Mouse (Mus musculus): ENCODE measurements around the gene Il4i1.

The Il4i1 gene

DNA sequence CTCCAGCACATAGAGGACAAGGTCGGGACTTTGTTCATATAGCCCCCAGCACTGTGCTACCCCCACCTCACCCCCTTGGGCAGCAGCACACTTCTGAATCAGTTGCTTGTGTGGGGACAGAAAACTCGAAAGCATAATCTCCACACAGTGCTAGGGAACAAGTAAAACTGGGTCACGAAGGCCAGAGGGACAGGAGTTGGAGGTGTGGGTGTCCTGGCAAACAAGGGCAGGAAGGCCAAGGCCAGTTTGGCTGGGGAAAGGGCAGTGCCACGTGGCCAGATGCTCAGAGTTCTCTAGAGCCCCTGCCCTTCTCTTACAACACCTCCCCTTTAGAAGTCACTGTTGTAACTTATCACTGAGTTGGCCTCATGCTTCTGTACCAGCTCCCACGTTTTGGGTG, 3.7 kb downstream of the Il4i1 start:
- peak; percentile 10 for DNase-seq

DNA sequence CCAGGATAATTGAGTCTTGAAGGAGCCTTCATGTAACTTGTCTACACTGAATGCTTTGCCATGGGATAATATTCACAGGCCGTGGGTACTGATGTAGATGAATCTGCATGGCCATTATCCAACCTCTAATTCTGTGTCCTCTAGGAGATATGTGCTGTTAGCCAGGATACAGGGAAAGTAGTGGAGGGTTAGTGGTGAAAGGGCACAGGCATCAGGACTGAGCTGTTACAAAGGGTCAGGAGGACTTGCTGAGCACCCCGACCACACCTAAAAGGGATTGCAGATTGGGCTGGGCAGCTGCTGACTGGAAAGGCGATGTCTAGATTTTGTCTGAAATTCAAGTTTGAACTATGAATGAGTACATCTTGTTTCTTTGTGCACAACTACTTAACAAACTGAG, 4.3 kb downstream of the Il4i1 start:
- DNase-seq = peak; percentile 1

DNA sequence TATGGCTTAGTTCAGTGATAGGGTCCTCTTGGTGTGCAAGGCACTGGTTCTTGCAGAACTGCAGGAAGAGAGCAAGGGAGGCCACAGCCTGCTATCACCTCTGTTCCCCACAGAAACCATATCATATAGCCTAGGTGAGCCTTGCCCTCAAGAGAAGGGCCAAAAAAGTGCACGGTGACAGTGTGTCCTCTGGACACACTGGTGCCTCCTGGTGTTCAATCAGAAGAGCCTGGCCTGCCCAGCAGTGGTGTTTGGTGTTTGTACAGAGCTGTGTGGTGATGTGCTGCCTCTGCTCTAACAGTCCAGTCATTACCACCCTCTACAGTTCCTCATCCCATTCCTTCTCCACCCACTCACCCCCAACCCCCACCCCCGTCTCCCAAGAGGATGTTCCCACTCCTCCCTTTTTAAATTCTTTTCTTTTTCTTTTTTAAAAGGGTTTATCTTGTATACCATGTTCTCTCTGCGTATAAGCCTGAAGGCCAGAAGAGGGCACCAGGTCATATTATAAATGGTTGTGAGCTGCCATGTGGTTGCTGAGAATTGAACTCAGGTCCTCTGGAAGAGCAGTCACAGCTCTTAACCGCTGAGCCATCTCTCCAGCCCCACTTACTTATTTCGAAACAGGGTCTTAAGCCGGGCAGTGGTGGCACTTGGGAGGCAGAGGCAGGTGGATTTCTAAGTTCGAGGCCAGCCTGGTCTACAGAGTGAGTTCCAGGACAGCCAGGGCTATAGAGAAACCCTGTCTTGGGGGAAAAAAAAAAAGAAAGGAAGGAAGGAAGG, 5.7 kb downstream of the Il4i1 start:
- DNase-seq = peak; percentile 4

DNA sequence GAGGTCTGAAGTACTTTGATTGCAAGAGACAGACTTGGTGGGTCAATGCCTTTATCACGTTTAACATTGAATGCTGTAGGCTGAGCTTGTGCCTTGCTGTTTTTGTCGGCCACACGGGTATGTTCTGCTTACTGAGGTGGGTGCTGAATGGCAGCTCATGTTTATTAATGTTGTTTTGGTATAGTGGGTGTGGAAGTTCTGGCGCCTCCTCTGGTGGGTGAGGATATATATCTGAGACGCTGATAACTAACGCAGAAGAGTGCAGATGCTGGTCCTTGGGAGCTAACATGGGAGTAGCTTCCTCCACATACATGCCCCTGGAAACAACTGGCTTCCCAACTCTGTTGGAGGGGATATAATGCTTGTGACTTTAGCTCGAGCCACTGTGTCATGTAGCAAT, 7.2 kb downstream of the Il4i1 start:
- DNase-seq = peak; percentile 9

DNA sequence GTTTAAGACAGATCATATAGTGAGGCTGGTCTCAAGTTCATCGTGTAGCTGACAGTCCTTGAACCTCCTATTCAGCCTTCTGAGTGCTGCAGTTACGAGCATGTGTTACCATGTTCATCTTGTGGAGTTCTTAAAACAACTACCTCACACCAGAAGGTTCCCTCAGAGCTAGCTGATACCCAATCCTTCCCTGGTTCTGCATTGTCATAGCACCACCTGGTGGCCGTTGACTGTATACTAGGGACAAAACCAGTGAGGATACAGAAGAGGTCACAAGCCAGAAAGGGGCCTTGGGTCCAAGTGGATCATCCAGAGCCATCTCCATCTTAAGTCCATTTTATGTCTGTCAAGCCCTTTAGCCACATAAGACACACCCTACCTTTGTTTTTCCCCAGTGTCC, 8.7 kb downstream of the Il4i1 start:
- peak; percentile 88 for DNase-seq

DNA sequence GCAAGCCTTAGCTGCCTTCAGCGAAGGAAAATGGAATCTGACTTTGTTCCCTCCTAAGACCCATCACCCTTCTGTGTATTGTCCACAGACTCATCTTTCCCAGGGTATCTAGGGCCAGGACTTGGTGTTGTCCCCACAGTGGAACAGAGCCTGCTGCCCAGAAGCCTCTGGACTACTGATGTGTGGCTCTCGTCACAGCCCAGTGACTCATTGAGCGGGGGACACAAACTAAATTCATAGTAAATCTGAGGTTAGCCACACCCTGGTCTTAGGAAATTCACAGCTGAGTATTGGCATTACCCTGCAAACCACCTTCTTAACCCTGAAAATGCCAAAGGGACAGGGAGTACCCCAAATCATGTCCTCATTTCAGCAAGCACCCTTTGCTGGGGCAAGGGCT, 10.6 kb downstream of the Il4i1 start:
- DNase-seq = no peak

DNA sequence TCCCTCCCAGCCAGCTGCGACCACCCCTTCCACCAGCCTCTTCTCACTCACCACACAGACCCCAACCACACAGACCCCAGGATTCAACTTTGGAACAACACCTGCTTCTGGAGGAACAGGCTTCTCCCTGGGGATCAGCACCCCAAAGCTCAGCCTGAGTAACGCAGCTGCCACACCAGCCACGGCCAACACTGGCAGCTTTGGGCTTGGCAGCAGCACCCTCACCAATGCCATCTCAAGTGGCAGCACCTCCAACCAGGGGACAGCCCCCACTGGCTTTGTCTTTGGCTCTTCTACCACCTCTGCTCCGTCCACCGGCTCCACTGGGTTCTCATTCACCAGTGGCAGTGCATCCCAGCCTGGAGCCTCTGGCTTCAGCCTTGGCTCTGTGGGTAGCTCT, 12.5 kb downstream of the Il4i1 start:
- no peak for DNase-seq

DNA sequence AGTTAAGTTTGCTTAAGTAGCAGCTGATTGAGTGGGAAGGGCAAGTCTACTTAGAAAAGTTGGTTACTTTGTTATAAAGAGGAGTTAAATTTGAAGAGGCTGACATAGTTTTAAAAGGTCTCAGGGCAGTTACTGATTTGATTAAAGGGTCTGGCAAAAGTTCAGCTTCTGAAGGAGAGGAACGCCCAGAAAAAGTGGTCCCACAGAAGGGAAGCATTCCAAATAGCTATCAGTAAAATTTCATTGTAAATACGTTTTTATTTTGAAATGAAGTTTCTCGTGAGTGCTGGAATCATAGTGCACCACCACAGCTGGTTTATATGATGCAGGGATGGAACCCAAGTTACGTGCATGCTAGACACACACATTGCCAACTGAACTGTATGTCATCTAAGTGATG, 16.6 kb downstream of the Il4i1 start:
- no peak for DNase-seq

DNA sequence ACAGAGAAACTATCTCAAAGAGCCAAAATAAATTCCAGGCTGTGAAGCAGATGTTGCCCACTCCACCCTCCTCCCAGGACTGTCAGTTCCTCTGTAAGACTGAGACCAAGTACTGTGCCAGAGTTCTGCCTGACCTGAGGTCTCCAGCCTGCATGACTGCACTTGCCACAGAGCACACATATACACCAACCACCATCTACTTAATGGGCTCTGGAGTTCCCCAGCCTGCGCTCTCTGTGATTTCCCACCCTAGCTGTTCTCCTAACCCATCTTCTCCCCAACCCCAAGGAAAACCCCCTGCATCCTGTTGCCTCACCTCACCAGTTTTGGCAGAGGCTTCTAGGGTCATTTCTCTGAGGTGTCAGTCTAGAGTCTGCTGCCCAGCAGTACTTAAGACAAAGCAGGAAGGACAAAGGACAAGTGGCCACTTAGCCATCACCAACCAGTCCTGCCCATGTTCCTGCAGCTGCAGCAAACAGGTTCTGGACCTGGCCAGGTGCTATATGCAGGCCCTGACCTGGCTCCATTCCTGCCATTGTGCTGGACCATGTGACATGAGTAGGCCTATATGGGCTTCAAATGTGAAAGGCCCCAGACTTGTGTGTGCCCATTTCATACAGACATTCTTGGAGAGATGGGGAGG, 19.3 kb downstream of the Il4i1 start:
- DNase-seq = no peak

DNA sequence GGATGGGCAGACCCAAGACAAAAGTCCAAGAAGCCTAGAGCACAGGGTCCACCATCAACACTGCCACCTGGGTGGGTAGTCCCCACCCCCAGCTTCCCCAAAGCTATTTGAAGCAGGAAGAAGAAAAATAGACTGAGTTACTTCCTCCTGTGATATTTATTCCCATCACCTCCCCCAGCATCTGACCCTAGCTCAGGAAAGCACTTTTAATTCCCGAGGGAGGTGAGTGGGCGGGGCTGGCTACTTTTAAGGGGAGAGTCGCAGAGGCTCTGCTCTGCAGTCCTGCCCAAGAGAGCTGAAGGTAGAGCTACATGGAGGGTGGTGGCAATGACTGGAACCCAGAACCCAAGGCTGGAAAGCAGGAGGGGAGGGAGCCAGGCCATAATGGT, 19.8 kb downstream of the Il4i1 start:
- DNase-seq = peak; percentile 65

DNA sequence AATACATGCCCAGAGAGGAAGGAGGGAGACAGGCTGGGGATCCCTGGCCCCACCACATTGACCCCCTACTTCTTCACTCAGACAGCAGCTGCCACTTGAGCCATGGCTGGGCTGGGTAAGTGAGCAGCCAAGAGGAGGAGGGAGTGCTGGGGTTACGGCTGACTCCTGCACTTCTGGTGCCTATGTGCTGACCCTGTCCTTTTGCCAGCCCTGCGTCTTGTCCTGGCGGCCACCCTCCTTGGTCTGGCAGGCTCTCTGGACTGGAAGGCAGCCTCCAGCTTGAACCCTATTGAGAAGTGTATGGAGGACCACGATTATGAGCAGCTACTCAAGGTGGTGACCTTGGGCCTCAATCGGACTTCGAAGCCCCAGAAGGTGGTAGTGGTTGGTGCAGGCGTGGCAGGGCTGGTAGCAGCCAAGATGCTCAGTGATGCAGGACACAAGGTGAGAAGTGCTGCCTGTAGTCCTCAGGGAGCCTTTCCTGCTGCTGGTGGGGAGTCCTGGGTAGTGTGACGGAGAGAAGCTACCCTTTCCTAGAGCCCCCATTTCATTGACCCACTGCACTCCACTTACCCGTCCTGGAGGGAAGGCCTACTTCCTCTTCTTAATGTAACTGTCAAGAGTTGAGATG, 20.4 kb downstream of the Il4i1 start:
- no peak for DNase-seq

DNA sequence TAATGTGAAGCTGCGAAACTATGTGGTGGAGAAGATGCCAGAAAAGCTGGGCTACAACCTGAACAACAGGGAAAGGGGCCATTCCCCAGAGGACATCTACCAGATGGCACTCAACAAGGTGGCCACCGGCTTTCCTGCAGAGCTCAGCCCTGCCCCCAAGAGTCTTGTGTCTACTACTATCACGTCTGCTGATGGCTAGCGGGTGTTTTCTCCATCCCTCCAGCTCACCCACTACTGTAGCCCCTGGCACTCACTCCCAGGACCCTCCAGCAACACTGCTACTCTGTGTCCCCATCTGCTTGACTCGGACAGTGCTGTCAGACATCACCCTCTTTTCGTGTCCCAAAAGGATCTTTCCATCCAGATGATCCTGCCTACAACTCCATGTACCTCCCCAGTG, 21.9 kb downstream of the Il4i1 start:
- no peak for DNase-seq

DNA sequence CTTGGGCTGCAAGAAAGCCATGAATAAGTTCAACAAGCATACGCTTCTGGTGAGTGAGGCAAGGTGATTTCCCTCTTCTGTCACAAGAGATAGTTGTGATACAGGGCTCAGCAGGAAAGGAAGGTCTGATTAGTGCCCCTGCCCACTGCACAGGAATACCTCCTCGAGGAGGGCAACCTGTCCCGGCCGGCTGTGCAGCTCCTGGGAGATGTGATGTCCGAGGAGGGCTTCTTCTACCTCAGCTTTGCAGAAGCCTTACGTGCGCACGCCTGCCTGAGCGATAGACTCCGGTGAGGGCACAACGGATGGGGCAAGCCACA, 22.9 kb downstream of the Il4i1 start:
- no peak for DNase-seq

DNA sequence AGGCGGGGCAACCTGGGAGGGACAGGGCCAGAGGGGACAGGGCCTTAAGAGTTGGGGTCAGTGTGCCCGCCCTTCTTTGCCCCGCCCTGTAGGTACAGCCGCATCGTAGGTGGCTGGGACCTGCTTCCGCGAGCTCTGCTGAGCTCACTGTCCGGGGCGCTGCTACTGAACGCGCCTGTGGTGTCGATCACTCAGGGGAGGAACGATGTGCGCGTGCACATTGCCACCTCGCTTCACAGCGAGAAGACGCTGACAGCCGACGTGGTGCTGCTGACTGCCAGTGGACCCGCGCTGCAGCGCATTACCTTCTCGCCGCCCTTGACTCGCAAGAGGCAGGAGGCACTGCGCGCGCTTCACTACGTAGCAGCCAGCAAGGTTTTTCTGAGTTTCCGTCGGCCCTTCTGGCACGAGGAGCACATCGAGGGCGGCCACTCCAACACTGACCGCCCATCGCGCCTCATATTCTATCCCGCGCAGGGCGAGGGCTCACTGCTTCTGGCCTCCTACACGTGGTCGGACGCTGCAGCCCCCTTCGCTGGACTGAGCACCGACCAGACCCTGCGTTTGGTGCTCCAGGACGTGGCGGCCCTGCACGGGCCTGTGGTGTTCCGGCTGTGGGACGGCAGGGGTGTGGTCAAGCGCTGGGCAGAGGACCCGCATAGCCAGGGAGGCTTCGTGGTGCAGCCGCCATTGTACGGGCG, 23.5 kb downstream of the Il4i1 start:
- DNase-seq = peak; percentile 61

DNA sequence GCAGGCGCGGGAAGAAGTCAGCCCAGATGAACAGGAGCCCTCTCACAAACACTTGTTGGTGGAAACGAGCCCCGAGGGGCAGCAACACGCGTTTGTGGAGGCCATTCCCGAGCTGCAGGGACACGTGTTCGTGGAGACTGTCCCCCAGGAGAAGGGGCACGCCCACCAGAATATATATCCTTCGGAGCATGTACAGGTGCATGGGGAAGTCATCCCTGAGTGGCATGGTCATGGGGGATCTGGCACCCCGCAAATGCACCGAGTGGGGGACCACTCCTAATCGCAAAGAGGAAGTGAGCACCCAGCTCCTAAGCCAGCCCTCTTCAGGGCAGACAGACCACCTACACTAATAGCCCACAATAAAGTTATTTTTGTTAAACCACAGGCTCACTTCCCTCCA, 24.2 kb downstream of the Il4i1 start:
- no peak for DNase-seq

DNA sequence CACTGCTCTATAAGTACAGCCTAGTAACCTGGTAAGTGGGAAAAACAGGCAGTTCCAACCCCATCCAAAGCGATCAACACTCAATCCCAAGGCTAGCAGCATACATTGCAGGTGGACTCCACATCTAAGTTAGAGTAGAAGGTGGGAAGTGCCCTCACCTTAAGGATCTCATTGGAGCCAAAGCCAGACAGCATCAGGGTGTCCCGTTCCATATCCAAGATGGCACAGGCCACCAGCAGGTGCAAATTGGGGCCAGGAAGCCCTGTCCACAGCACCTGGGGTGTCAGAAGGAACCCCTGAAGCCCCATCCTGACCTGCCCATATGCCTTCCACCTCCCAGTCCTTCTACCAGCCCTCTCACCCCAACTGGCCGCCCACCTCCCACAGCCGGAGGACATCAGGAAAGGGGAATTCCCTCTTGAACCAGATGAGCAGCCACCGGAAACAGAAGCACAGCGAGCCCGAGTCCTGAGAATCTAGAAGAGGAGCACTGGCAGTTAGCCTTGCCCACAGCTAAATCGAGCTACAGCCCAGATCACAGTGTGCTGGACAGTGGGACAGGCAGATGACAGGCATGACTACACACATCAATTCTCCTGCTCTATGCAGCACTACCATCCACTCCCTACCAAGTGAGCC, 25.8 kb downstream of the Il4i1 start:
- peak; percentile 7 for DNase-seq

DNA sequence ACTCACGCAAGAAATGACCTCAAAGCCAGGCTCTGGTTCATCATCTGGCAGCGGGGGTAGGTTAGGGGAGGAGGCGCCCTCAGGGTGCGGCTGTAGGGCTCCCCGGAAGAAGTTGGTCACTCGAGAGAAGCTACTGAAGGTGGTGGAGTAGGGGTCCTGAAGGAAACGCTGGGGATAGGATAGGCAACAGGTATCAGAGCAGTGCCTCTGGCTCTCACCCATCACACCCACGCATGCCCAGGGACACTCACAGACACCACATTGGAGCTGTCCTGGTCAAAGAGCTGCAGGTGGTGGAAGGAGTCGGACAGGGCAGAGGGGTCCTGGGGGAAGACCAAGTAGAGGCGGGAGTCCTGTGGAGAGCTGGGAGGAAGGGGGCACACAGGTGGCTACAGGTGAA, 28.8 kb downstream of the Il4i1 start:
- no peak for DNase-seq

DNA sequence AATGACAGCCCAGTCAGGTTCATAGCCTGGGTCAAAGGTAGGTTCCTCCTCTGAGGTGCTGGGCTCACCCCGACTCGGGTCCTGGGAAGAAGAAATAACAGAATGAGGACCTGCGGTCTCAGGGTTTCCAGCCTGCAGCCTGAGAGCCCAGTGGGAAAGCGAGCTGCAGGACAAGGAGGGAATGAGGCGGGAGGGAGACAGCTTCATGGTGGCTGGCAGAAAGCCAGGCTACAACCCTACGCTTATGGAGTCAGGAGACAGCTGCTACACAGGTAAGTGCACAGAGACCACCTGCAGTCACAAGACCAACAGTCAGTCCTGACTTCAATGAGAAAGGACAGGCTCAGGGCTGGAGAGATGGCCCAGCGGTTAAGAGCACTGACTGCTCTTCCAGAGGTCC, 30.6 kb downstream of the Il4i1 start:
- peak; percentile 33 for DNase-seq

DNA sequence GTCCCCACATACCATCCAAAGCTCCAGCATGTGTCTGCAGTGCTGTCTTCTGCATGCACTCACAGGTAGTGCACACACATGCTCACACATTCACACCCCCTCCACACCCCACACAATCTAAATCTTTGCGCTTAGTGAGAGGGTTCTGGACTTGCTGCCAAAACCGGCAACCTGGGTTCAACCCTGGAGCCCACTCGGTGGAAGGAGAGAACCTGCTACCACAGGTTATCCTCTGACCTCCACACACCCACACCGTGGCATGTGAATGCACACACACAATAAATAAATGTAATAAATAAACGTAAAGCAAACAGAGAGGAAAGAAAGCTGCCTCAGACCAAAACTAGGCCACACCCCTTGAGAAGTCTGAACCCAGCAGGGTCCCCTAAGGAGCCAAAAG, 31.6 kb downstream of the Il4i1 start:
- DNase-seq = no peak

DNA sequence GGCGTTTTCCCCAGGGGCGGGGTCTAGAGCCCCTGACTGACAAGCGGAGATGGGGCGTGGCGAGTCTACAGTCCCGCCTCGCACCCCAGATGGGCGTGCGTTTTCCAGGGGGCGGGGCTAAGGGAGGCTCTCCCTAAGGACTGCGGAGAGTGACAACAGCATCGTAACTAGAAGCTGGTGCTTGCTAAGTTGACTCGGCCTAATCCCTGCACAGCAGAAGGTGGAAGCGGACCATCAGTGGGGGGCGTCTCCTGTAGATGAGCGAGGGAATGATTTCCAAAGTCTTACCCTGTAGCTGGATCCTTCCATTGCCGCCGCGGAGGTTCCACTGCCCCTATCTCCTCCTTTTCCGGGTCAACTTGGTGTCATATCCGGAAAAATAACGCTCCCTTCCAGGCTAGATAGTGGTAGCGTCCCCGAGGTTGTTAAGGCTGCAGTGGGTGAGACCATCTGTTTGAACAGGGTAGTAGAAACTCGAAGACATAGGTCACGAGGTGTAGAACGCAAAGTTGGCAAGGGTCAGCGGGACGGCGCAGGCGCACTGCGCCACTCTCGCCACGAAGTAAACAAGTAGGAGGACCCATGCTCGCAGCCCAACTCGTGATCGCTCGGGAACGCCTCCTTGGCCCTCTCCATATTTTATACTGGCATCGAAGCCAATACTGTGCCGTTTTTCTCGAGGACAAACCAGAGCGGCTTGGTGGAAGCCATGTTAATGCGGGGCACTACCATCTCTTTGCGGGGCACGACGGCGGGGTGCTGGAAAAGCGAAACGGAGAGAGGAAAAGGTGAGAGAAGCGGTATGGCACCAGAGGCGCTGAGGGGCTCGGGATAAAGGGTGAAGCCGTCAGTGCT, 32.6 kb downstream of the Il4i1 start, which contains the start of the genes Akt1s1 and Tbc1d17:
Akt1s1 (plus strand) TSS at position 431 of the 855 bp plus-strand sequence.
Tbc1d17 (minus strand) TSS at position 519 of the 855 bp plus-strand sequence.
- peak; percentile 98 for DNase-seq

DNA sequence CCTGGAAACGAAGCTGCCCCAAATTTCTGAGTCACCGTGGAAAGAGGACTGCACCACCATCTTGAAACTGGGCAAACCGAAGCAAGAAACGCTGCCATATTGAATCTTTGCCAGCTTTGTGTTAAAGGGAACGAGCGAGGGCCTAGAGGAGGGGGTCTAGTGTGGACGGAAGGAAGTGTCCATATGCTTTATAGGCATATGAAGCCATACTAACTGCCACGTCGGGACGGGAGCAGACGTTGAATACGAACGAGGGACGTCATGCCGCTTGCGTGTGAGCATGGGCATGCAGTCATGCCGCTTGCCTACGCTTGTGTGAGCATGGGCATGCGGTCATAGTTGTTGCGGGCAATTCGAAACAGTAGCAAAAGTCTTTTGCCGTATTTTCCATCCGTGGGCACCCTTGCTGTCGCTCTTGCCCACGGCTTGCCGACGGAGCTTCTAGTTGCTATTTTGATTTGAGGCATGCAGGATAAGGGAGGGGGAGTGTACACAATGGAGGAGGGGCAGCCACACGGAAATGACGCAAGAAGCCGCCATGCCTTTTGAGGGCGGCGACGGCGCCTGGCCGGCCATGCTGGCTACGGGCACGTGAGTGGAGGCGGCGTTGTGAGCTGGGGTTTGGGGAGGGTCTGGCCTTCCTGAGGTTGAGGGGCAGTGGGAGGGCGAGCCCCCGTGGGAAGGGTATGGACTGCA, 33.4 kb downstream of the Il4i1 start:
- peak; percentile 95 for DNase-seq
